Mouse (Mus musculus): Measurements from ENCODE around the gene Sycp2l.
"Not testable (repeated sequence)": the region's sequence is repeated elsewhere in the genome, so short reads cannot be mapped to it uniquely, and the experiment has no call there.

DNA sequence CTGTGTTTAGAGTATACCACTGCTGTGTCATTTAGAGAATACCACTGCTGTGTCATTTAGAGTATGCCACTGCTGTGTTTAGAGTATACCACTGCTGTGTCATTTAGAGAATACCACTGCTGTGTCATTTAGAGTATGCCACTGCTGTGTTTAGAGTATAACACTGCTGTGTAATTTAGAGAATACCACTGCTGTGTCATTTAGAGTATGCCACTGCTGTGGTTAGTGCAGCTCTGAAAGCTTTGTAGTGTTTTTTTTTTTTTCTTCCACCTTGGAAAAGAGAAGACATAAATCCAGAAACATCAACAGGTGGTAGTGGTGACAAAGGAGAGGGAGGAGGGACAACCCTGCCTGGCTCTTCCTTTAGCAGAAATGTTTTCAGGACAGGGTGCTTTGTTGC, 91.5 kb downstream of the Sycp2l start:
- not testable (repeated sequence) for TF ChIP-seq CTCF (IDR thresholded peaks at IDR 0.05; ENCODE audit: low read depth, low read length); POLR2A (IDR thresholded peaks at IDR 0.05; ENCODE audit: borderline replicate concordance, low read depth, low read length)

All from bone marrow macrophage, adult 2 months (primary cell).